Mouse (Mus musculus) CH12.LX (cell line): Measurements from ENCODE around the gene Rrbp1. TPM values are rescaled to one million over a fixed set of nuclear protein-coding genes. Genes with fewer than 3 reads are reported as not detected.

Source experiments
- DNase-seq: peaks from one replicate; pipeline ENCODE4 v3.0.0-alpha.2; 2013; ENCODE audit errors: extremely low read depth
- H3K27ac ChIP-seq: 2 replicates; pipeline ENCODE4 v1.5.1; 2012; ENCODE audit warnings: low read depth, mild to moderate bottlenecking, control low read depth, moderate library complexity; ENCODE audit not compliant: insufficient read depth
- H3K27me3 ChIP-seq: replicated peaks from 2 replicates; pipeline ENCODE3; 2012; ENCODE audit warnings: inconsistent platforms
- H3K36me3 ChIP-seq, 2 experiments: replicated peaks in 1 of 2; 2 replicates each; pipeline versions ENCODE3 to v1.6.1; 2012; ENCODE audit warnings: inconsistent platforms in 1 of 2, low read length in 1 of 2, mild to moderate bottlenecking in 1 of 2, mixed read lengths in 1 of 2, moderate library complexity in 1 of 2; ENCODE audit not compliant: control insufficient read depth in 1 of 2, insufficient read depth in 1 of 2
- H3K4me1 ChIP-seq, 2 experiments: 2 replicates each; pipeline ENCODE4 v1.6.1; 2012; ENCODE audit warnings: inconsistent platforms in 1 of 2, moderate library complexity in 1 of 2; ENCODE audit not compliant: insufficient read depth in 2 of 2, control insufficient read depth in 1 of 2
- H3K4me2 ChIP-seq: 2 replicates; pipeline ENCODE4 v1.6.1; 2012; ENCODE audit warnings: low read depth, mild to moderate bottlenecking, control low read depth; ENCODE audit not compliant: poor library complexity, insufficient read depth, severe bottlenecking
- H3K4me3 ChIP-seq, 3 experiments: fragments of 150-350 bp in 1 of 3; sonication (generic) in 1 of 3; replicated peaks in 1 of 3; 2 replicates each; pipeline versions ENCODE3 to v1.5.1; 2011 to 2012; ENCODE audit warnings: low read depth in 2 of 3, low read length in 2 of 3, mild to moderate bottlenecking in 2 of 3, moderate library complexity in 2 of 3, control low read depth in 1 of 3, improper control_type of control experiment in 1 of 3, inconsistent platforms in 1 of 3, mixed read lengths in 1 of 3; ENCODE audit not compliant: poor library complexity in 1 of 3
- H3K79me2 ChIP-seq: replicated peaks from 2 replicates; pipeline ENCODE4 v1.6.1; 2012; ENCODE audit warnings: mild to moderate bottlenecking, moderate library complexity; ENCODE audit not compliant: control insufficient read depth, poor library complexity, insufficient read depth, severe bottlenecking; ENCODE audit errors: extremely low read depth
- H3K9ac ChIP-seq: 2 replicates; pipeline ENCODE4 v1.6.1; 2012; ENCODE audit warnings: low read depth, mild to moderate bottlenecking, control low read depth, moderate library complexity; ENCODE audit not compliant: insufficient read depth
- H3K9me3 ChIP-seq: replicated peaks from 2 replicates; pipeline ENCODE3; 2012; ENCODE audit warnings: low read length, inconsistent platforms, mixed read lengths
- BHLHE40 ChIP-seq: IDR thresholded peaks from 2 replicates; pipeline ENCODE4 v1.6.1; 2011; ENCODE audit warnings: mild to moderate bottlenecking, low read depth, low read length, improper control_type of control experiment
- CHD2 ChIP-seq: IDR thresholded peaks from 2 replicates; pipeline ENCODE4 v1.6.1; 2011; ENCODE audit warnings: low read length, improper control_type of control experiment
- CTCF ChIP-seq, 2 experiments: IDR thresholded peaks in 1 of 2; conservative IDR thresholded peaks in 1 of 2; 2 replicates each; pipeline ENCODE4 v1.5.1; 2011 to 2012; ENCODE audit warnings: low read depth in 2 of 2, low read length in 2 of 2, improper control_type of control experiment in 1 of 2, inconsistent platforms in 1 of 2, mild to moderate bottlenecking in 1 of 2, moderate library complexity in 1 of 2
- E2F4 ChIP-seq: IDR thresholded peaks from 2 replicates; pipeline ENCODE4 v1.6.1; 2011; ENCODE audit warnings: low read depth, low read length, improper control_type of control experiment; ENCODE audit not compliant: insufficient replicate concordance
- ELF1 ChIP-seq: IDR thresholded peaks from 2 replicates; pipeline ENCODE4 v1.6.1; 2014; ENCODE audit warnings: low read depth, mild to moderate bottlenecking, inconsistent platforms, low read length, improper control_type of control experiment
- EP300 ChIP-seq: IDR thresholded peaks from 2 replicates; pipeline ENCODE4 v1.6.1; 2011; ENCODE audit warnings: low read length, improper control_type of control experiment
- GABPA ChIP-seq: IDR thresholded peaks from 2 replicates; pipeline ENCODE4 v1.6.1; 2012; ENCODE audit warnings: low read depth, low read length, improper control_type of control experiment, inconsistent platforms; ENCODE audit not compliant: insufficient replicate concordance
- HCFC1 ChIP-seq: IDR thresholded peaks from 2 replicates; pipeline ENCODE4 v1.6.1; 2012; ENCODE audit warnings: low read depth, mild to moderate bottlenecking, inconsistent platforms, low read length, improper control_type of control experiment
- IRF4 ChIP-seq: IDR thresholded peaks from 2 replicates; pipeline ENCODE4 v1.6.1; 2014; ENCODE audit warnings: low read depth, mild to moderate bottlenecking, inconsistent platforms, low read length, improper control_type of control experiment
- JUN ChIP-seq: IDR thresholded peaks from 2 replicates; pipeline ENCODE4 v1.6.1; 2011; ENCODE audit warnings: low read depth, mild to moderate bottlenecking, low read length, improper control_type of control experiment, moderate library complexity; ENCODE audit not compliant: insufficient read depth
- KAT2A ChIP-seq: IDR thresholded peaks from 2 replicates; pipeline ENCODE4 v1.6.1; 2012; ENCODE audit warnings: low read length, improper control_type of control experiment, inconsistent platforms; ENCODE audit not compliant: insufficient replicate concordance
- MAX ChIP-seq: IDR thresholded peaks from 2 replicates; pipeline ENCODE4 v1.6.1; 2011; ENCODE audit warnings: low read length, improper control_type of control experiment
- MAZ ChIP-seq: IDR thresholded peaks from 2 replicates; pipeline ENCODE4 v1.6.1; 2012; ENCODE audit warnings: low read depth, mild to moderate bottlenecking, inconsistent platforms, low read length, improper control_type of control experiment, moderate library complexity
- MEF2A ChIP-seq: IDR thresholded peaks from 2 replicates; pipeline ENCODE4 v1.6.1; 2014; ENCODE audit warnings: low read depth, mild to moderate bottlenecking, inconsistent platforms, low read length, improper control_type of control experiment, borderline replicate concordance
- MXI1 ChIP-seq: IDR thresholded peaks from 2 replicates; pipeline ENCODE4 v1.6.1; 2011; ENCODE audit warnings: mild to moderate bottlenecking, low read depth, low read length, improper control_type of control experiment
- MYC ChIP-seq: IDR thresholded peaks from 2 replicates; pipeline ENCODE4 v1.6.1; 2011; ENCODE audit warnings: low read depth, mild to moderate bottlenecking, improper control_type of control experiment, low read length
- NELFE ChIP-seq: IDR thresholded peaks from 2 replicates; pipeline ENCODE4 v1.6.1; 2011; ENCODE audit warnings: low read depth, low read length, improper control_type of control experiment
- NRF1 ChIP-seq: IDR thresholded peaks from 2 replicates; pipeline ENCODE4 v1.6.1; 2014; ENCODE audit warnings: low read depth, mild to moderate bottlenecking, inconsistent platforms, low read length, improper control_type of control experiment, moderate library complexity
- PAX5 ChIP-seq: IDR thresholded peaks from 2 replicates; pipeline ENCODE4 v1.6.1; 2012; ENCODE audit warnings: low read length, inconsistent platforms, mixed read lengths
- POLR2A ChIP-seq: IDR thresholded peaks from 2 replicates; pipeline ENCODE4 v1.6.1; 2011; ENCODE audit warnings: low read depth, mild to moderate bottlenecking, improper control_type of control experiment, low read length
- POLR2AphosphoS2 ChIP-seq: IDR thresholded peaks from 2 replicates; pipeline ENCODE4 v1.6.1; 2011; ENCODE audit warnings: low read depth, low read length, improper control_type of control experiment
- RAD21 ChIP-seq: IDR thresholded peaks from 2 replicates; pipeline ENCODE4 v1.6.1; 2011; ENCODE audit warnings: low read depth, mild to moderate bottlenecking, low read length, improper control_type of control experiment, moderate library complexity
- RCOR1 ChIP-seq: conservative IDR thresholded peaks from 2 replicates; pipeline ENCODE4 v1.6.1; 2012; ENCODE audit warnings: low read depth, mild to moderate bottlenecking, inconsistent platforms, low read length, improper control_type of control experiment
- SIN3A ChIP-seq: IDR thresholded peaks from 2 replicates; pipeline ENCODE4 v1.6.1; 2012; ENCODE audit warnings: low read length, improper control_type of control experiment, inconsistent platforms
- SMC3 ChIP-seq: IDR thresholded peaks from 2 replicates; pipeline ENCODE4 v1.6.1; 2011; ENCODE audit warnings: low read depth, low read length, improper control_type of control experiment
- TBP ChIP-seq: conservative IDR thresholded peaks from 2 replicates; pipeline ENCODE4 v1.6.1; 2011; ENCODE audit warnings: low read depth, low read length, improper control_type of control experiment
- UBTF ChIP-seq: IDR thresholded peaks from 2 replicates; pipeline ENCODE4 v1.6.1; 2012; ENCODE audit warnings: low read depth, mild to moderate bottlenecking, inconsistent platforms, low read length, improper control_type of control experiment, moderate library complexity
- USF1 ChIP-seq: IDR thresholded peaks from 2 replicates; pipeline ENCODE4 v1.6.1; 2014; ENCODE audit warnings: low read depth, mild to moderate bottlenecking, inconsistent platforms, low read length, improper control_type of control experiment
- ZC3H11A ChIP-seq: IDR thresholded peaks from 2 replicates; pipeline ENCODE4 v1.6.1; 2012; ENCODE audit warnings: low read depth, mild to moderate bottlenecking, inconsistent platforms, low read length, improper control_type of control experiment
- ZKSCAN1 ChIP-seq: IDR thresholded peaks from 2 replicates; pipeline ENCODE4 v1.6.1; 2012; ENCODE audit warnings: low read depth, inconsistent platforms, low read length, improper control_type of control experiment, borderline replicate concordance
- ZMIZ1 ChIP-seq: IDR thresholded peaks from 2 replicates; pipeline ENCODE4 v1.6.1; 2012; ENCODE audit warnings: low read depth, mild to moderate bottlenecking, inconsistent platforms, low read length, improper control_type of control experiment
- ZNF384 ChIP-seq: IDR thresholded peaks from 2 replicates; pipeline ENCODE4 v1.6.1; 2012; ENCODE audit warnings: low read depth, low read length, improper control_type of control experiment, inconsistent platforms
- dilution Hi-C: fragments of 300-500 bp; cut with MboI; formaldehyde crosslinking; loops from 2 replicates; pipeline ENCODE4 v1.14.3; 2020; ENCODE audit warnings: low sequenced_read_pairs; ENCODE audit not compliant: extremely low pct_unique_long_range_greater_than_20kb, extremely low pct_ligation_motif_present
- in situ Hi-C: fragments of 300-500 bp; cut with MboI; formaldehyde crosslinking; loops from 3 replicates; pipeline ENCODE4 v1.14.3; 2019; ENCODE audit warnings: low sequenced_read_pairs, low pct_ligation_motif_present, low pct_unique_long_range_greater_than_20kb, mixed read lengths
- polyA plus RNA-seq: library from polyadenylated mRNA; unstranded; fragments of >175 nt; gene quantifications from 2 replicates; pipeline ENCODE4 v1.2.1, GENCODE M21; 2012; ENCODE audit warnings: low read depth; ENCODE audit not compliant: insufficient read length
- total RNA-seq, 2 experiments: library from RNA; depleted of rRNA; stranded (reverse); fragments of 300-350 nt in 1 of 2; fragments of >200 nt in 1 of 2; gene quantifications; 2 replicates each; pipeline ENCODE4 v1.2.3; 2012 to 2014

Gene Rrbp1
- total and polyA plus RNA-seq, 3 experiments = 42.4 to 127 (median 49.3) TPM

DNA sequence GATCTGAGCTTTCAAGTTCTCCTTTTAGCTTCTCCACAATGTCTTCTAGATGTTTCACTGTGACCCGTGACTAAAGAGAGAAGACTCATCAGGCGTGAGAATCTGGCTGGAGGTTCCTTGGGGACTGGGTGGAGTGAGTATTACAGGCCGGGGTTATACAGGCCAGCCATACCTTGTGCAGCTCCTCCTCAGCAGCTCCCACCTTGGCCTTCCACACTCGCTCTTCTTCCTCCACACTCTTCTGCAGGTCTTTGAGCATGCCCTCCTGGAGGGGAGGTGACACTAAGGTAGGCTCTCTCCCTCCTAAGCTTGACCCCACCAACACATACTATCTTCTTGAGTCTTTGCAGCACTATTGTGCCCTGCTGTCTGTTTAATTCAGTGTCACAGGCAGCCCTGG lies 57.1 kb downstream of the Rrbp1 start:
- in situ Hi-C loops = no loop called here
- Histone ChIP-seq H3K4me1 (no peaks in the 10 kb centered on the region), H3K4me3 (no peak overlapping the region), H3K27me3 (no peaks in the 10 kb centered on the region), H3K27ac (no peak overlapping the region), H3K4me2 (no peak overlapping the region), H3K36me3 (peaks cover 73 to 93% of the 10 kb centered on the region in 2 experiments), H3K9ac (no peak overlapping the region), H3K79me2 (no peaks in the 10 kb centered on the region), H3K9me3 (no peaks in the 10 kb centered on the region)
- DNase-seq = no peak
- dilution Hi-C loops = no loop called here
- TF ChIP-seq KAT2A (no peak), RAD21 (no peak), HCFC1 (no peak), NELFE (no peak), ZMIZ1 (no peak), ZNF384 (no peak), POLR2A (no peak), SMC3 (no peak), ELF1 (no peak), NRF1 (no peak), USF1 (no peak), CTCF (conservative IDR thresholded peaks at IDR 0.05 in 1 of 2, IDR thresholded peaks at IDR 0.05 in 1 of 2; ENCODE audit: low read depth in 2 of 2, low read length in 2 of 2) (no peak), JUN (no peak), MXI1 (no peak), MYC (no peak), BHLHE40 (no peak), ZKSCAN1 (no peak), SIN3A (no peak), UBTF (no peak), MEF2A (no peak)

DNA sequence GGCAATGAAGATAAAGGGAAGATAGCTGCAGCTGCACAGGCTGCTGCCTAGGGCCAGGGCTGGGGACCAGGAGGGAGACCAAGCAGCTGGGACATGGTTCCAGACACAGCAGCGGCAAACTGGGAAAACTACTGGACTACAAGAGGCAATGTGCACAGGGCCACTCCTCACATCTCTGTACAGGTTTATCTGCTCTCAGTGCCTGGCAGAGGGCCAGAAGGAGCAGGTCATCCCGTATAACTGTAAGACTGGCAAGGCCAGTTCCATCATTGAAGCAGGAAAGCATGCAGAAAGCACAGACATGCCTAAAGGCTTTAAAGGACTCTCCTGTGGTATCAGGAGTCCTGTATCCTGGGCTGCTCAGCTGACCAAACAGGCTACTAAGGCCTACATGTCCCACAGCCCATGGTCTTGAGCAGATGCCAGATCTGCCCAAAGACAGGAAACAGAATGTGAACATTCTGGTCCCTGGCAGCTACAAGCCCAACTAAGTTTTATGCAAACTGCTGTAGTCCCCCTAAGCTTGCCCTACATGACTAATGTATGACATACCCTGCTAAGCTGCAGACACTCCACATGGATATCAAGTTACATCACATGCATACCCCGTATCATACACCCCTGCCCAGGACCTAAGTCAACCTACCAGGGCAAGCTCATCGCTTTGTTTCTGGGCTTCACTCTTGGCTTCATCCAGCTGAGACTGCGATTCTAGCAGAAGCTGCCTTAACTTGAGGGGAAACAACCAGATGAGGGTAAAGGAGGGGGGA lies 59.3 kb downstream of the Rrbp1 start:
- H3K27ac ChIP-seq = no peak overlapping the region
- H3K27me3 ChIP-seq = no peaks in the 10 kb centered on the region
- DNase-seq = no peak
- H3K4me2 ChIP-seq = no peak overlapping the region
- TF ChIP-seq PAX5 (no peak), E2F4 (no peak), MAX (no peak), JUN (no peak), KAT2A (no peak), USF1 (no peak), RCOR1 (no peak), CHD2 (no peak), ZC3H11A (no peak), GABPA (no peak), MYC (no peak), EP300 (no peak), POLR2AphosphoS2 (no peak), IRF4 (no peak), TBP (no peak), RAD21 (no peak), ZKSCAN1 (no peak), MAZ (no peak), MEF2A (no peak), NELFE (no peak)
- no peak overlapping the region for H3K4me3 ChIP-seq
- in situ Hi-C loops = no loop called here
- H3K36me3 ChIP-seq = peaks cover 81 to 99% of the 10 kb centered on the region in 2 experiments
- no peak overlapping the region for H3K9ac ChIP-seq
- dilution Hi-C loops = no loop called here
- no peaks in the 10 kb centered on the region for H3K79me2 ChIP-seq
- no peaks in the 10 kb centered on the region for H3K4me1 ChIP-seq
- H3K9me3 ChIP-seq = no peaks in the 10 kb centered on the region
